Mouse (Mus musculus): Measurements from ENCODE around the gene Polg2.
A peak's percentile ranks its signal among the peaks of the same experiment; 100 is the strongest.

Polg2 gene

GRCm38 (mm10) chr11:106724176-106724915 is 55.0 kb downstream of the Polg2 start:
- no peak for DNase-seq

GRCm38 (mm10) chr11:106723611-106724125 is 55.7 kb downstream of the Polg2 start:
- DNase-seq = no peak

- DNase-seq = peak; percentile 52 to 73
Measured at GRCm38 (mm10) chr11:106722831-106723361, 56.4 kb downstream of the Polg2 start.

- DNase-seq = no peak
Measured at GRCm38 (mm10) chr11:106720379-106720778, 59.0 kb downstream of the Polg2 start.
